Mouse (Mus musculus) embryonic facial prominence, embryonic 11.5 days (tissue): Measurements from ENCODE around the gene 1700003E16Rik. TPM values are rescaled to one million over a fixed set of nuclear protein-coding genes. Genes with fewer than 3 reads are reported as not detected.
A peak's percentile ranks its signal among the peaks of the same experiment; 100 is the strongest.
"Not testable (repeated sequence)": the region's sequence is repeated elsewhere in the genome, so short reads cannot be mapped to it uniquely, and the experiment has no call there.

Experiments
- ATAC-seq: fragments of 200-750 bp; cut with Nextera tagmentation; replicated peaks from 2 replicates; pipeline ENCODE4 v1.8.0; 2017; ENCODE audit warnings: low read depth; ENCODE audit not compliant: insufficient number of reproducible peaks, low FRiP score, low TSS enrichment
- DNase-seq: peaks from one replicate; pipeline ENCODE4 v3.0.0-alpha.2; 2015; ENCODE audit warnings: low spot score
- H3K27ac ChIP-seq: fragments of 300-500 bp; sonication (generic); replicated peaks from 2 replicates; pipeline ENCODE4 v1.5.1; 2014; ENCODE audit warnings: mild to moderate bottlenecking, low read depth, low read length, control low read depth
- H3K27me3 ChIP-seq: fragments of 300-500 bp; sonication (generic); 2 replicates; pipeline ENCODE4 v1.6.1; 2014; ENCODE audit warnings: mild to moderate bottlenecking, low read length, moderate library complexity, mixed read lengths; ENCODE audit not compliant: control insufficient read depth, insufficient read depth
- H3K36me3 ChIP-seq: fragments of 300-500 bp; sonication (generic); replicated peaks from 2 replicates; pipeline ENCODE4 v1.6.1; 2014; ENCODE audit warnings: low read depth, mild to moderate bottlenecking, low read length, moderate library complexity, mixed read lengths; ENCODE audit not compliant: control insufficient read depth, insufficient read depth
- H3K4me1 ChIP-seq: fragments of 300-500 bp; sonication (generic); 2 replicates; pipeline ENCODE4 v1.6.1; 2014; ENCODE audit warnings: low read length, mixed read lengths; ENCODE audit not compliant: control insufficient read depth, insufficient read depth
- H3K4me2 ChIP-seq: fragments of 300-500 bp; sonication (generic); 2 replicates; pipeline ENCODE4 v1.6.1; 2014; ENCODE audit warnings: low read depth, mild to moderate bottlenecking, control low read depth, low read length, moderate library complexity
- H3K4me3 ChIP-seq: fragments of 300-500 bp; sonication (generic); 2 replicates; pipeline ENCODE4 v1.5.1; 2014; ENCODE audit warnings: low read depth, low read length, control low read depth
- H3K9ac ChIP-seq: fragments of 300-500 bp; sonication (generic); replicated peaks from 2 replicates; pipeline ENCODE4 v1.6.1; 2014; ENCODE audit warnings: mild to moderate bottlenecking, control low read depth, low read length
- H3K9me3 ChIP-seq: fragments of 300-500 bp; sonication (generic); replicated peaks from 2 replicates; pipeline ENCODE4 v1.6.1; 2016; ENCODE audit warnings: mild to moderate bottlenecking, low read length, inconsistent platforms, mixed read lengths; ENCODE audit not compliant: control insufficient read depth
- WGBS: fragments of 180-500 bp; shearing (Covaris S2); extraction: QIAGEN DNeasy Blood & Tissue Kit; methylation state at CpG from one replicate; pipeline ENCODE4 v1.1.7; 2014; 5-methylcytosine and 5-hydroxymethylcytosine counted together
- polyA plus RNA-seq: library from polyadenylated mRNA; unstranded; fragments of >200 nt; fragmentation: Nextera tagmentation; extraction: Ambion mirVana; gene quantifications from 2 replicates; pipeline ENCODE4 v1.2.1, GENCODE M21; 2014

Gene 1700003E16Rik
- polyA plus RNA-seq, 1 experiment from 2014 or later = 0.97 TPM

- WGBS = 91% methylated on average over 12 of the region's 12 CpGs
- no peak overlapping the region for H3K27ac ChIP-seq
- no peaks in the 10 kb centered on the region; the same call in 1 of the 2 replicates for H3K27me3 ChIP-seq
- H3K9ac ChIP-seq = no peak overlapping the region
- no peak overlapping the region for H3K4me3 ChIP-seq
- no peaks in the 10 kb centered on the region for H3K9me3 ChIP-seq
- no peak for ATAC-seq
- DNase-seq = no peak
- no peak overlapping the region for H3K4me2 ChIP-seq
- H3K36me3 ChIP-seq = peaks cover 7% of the 10 kb centered on the region
- H3K4me1 ChIP-seq = peaks cover 2% of the 10 kb centered on the region; the same call in 1 of the 2 replicates
These were observed 3.2 kb upstream of the 1700003E16Rik start for GRCm38 (mm10) chr6:83153038-83153437.

GRCm38 (mm10) chr6:83153485-83153884 is 2.7 kb upstream of the 1700003E16Rik start:
- no peak for ATAC-seq
- no peak overlapping the region for H3K9ac ChIP-seq
- no peak overlapping the region for H3K4me3 ChIP-seq
- no peaks in the 10 kb centered on the region; the same call in 1 of the 2 replicates for H3K27me3 ChIP-seq
- H3K4me2 ChIP-seq = no peak overlapping the region
- WGBS = 65% methylated on average over 5 of the region's 5 CpGs
- H3K27ac ChIP-seq = no peak overlapping the region
- H3K9me3 ChIP-seq = no peaks in the 10 kb centered on the region
- no peak for DNase-seq
- H3K4me1 ChIP-seq = peaks cover 2% of the 10 kb centered on the region; the same call in 1 of the 2 replicates
- peaks cover 7% of the 10 kb centered on the region; the same call in 1 of the 2 replicates for H3K36me3 ChIP-seq

GRCm38 (mm10) chr6:83155552-83156238 is 509 bp upstream of the 1700003E16Rik start:
- peaks cover 2% of the 10 kb centered on the region for H3K27me3 ChIP-seq
- H3K4me3 ChIP-seq = peak overlapping the region; percentile 51
- peak overlapping the region; percentile 83 for H3K4me2 ChIP-seq
- H3K36me3 ChIP-seq = peaks cover 7% of the 10 kb centered on the region; the same call in 1 of the 2 replicates
- peak overlapping the region; percentile 68 for H3K9ac ChIP-seq
- no peaks in the 10 kb centered on the region for H3K9me3 ChIP-seq
- no peak overlapping the region for H3K27ac ChIP-seq
- peaks cover 2% of the 10 kb centered on the region; the same call in 1 of the 2 replicates for H3K4me1 ChIP-seq
- DNase-seq = peak; percentile 29
- 7% methylated on average over 23 of the region's 23 CpGs for WGBS
- peak; percentile 6; the same call in 1 of the 2 replicates for ATAC-seq

DNA sequence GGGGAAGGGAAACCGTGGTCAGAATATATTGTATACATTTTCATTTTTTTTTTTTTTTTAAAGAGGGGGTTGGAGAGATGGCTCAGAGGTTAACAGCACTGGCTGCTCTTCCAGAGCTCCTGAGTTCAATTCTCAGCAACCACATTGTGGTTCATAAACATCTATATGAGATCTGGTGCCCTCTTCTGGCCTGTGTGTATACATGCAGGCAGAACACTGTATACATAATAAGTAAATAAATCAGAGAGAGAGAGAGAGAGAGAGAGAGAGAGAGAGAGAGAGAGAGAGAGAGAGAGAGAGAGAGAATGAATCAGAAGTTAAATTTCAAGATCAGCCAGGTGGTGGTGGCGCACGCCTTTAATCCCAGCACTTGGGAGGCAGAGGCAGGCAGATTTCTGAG is 3.3 kb downstream of the 1700003E16Rik start:
- H3K27me3 ChIP-seq = peaks cover 18% of the 10 kb centered on the region
- DNase-seq = peak; percentile 77
- H3K36me3 ChIP-seq, ATAC-seq, H3K4me3 ChIP-seq, H3K27ac ChIP-seq, H3K4me2 ChIP-seq, H3K9me3 ChIP-seq, H3K4me1 ChIP-seq, H3K9ac ChIP-seq: not testable (repeated sequence)
- WGBS = 39% methylated on average over 3 of the region's 3 CpGs

- DNase-seq (no peak), ATAC-seq (no peak)
- Histone ChIP-seq H3K4me3 (peak overlapping the region; percentile 31), H3K4me2 (peak overlapping the region; percentile 63), H3K9me3 (no peaks in the 10 kb centered on the region), H3K27ac (no peak overlapping the region), H3K4me1 (no peaks in the 10 kb centered on the region), H3K27me3 (peaks cover 18% of the 10 kb centered on the region), H3K9ac (peak overlapping the region; percentile 43; the same call in 1 of the 2 replicates), H3K36me3 (no peaks in the 10 kb centered on the region)
- 5% methylated on average over 19 of the region's 19 CpGs for WGBS
These were observed 5.2 kb downstream of the 1700003E16Rik start for GRCm38 (mm10) chr6:83161442-83161841.

- WGBS = under 1% methylated on average over 47 of the region's 49 CpGs
- peak overlapping the region; percentile 31 for H3K4me3 ChIP-seq
- no peak overlapping the region for H3K27ac ChIP-seq
- peak overlapping the region; percentile 63 for H3K4me2 ChIP-seq
- ATAC-seq = no peak
- no peaks in the 10 kb centered on the region for H3K9me3 ChIP-seq
- peak; percentile 41 for DNase-seq
- peak overlapping the region; percentile 43 for H3K9ac ChIP-seq
- H3K27me3 ChIP-seq = peaks cover 18% of the 10 kb centered on the region
- H3K36me3 ChIP-seq = no peaks in the 10 kb centered on the region
- no peaks in the 10 kb centered on the region for H3K4me1 ChIP-seq
These were observed 5.9 kb downstream of the 1700003E16Rik start for GRCm38 (mm10) chr6:83161921-83162641.

- peak overlapping the region; percentile 63 for H3K4me2 ChIP-seq
- H3K27me3 ChIP-seq = peaks cover 18% of the 10 kb centered on the region
- no peaks in the 10 kb centered on the region for H3K36me3 ChIP-seq
- H3K27ac ChIP-seq = no peak overlapping the region
- H3K4me1 ChIP-seq = no peaks in the 10 kb centered on the region
- WGBS = 0% methylated on average over 8 of the region's 8 CpGs
- no peaks in the 10 kb centered on the region for H3K9me3 ChIP-seq
- peak; percentile 84 for DNase-seq
- peak overlapping the region; percentile 31 for H3K4me3 ChIP-seq
- no peak overlapping the region for H3K9ac ChIP-seq
- ATAC-seq = no peak
These were observed 6.5 kb downstream of the 1700003E16Rik start for GRCm38 (mm10) chr6:83162701-83163100.
